Mouse (Mus musculus): ENCODE measurements at regions not wholly inside any gene's neighbourhood (a gene's known extent, or its start where the extent isn't known, plus 50 kb on each side); places are given as distances from the start of the nearest gene placed in this dataset.

GRCm38 (mm10) chrX:13224902-13225301, 55.9 kb upstream of the Ddx3x start:
- DNase-seq, result peak; percentile 13

DNA sequence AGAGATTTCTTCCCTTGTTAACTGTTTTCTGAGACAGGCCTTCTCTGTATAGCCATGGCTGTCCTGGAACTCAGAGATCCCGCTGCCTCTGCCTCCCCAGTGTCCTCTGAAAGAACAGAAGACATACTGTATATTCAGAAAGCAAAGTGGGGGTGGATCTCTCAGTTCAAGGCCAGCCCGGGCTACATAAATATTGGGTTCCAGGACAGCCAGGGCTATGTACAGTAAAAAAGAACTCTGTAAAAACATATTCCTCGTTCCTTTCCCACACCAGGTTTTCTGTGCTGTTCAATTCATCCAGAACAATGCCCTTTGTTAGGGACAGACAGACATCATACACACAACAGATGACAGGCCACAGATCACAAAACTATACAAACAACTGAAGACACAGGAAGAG, 54.3 kb upstream of the Ddx3x start:
- no peak for DNase-seq

DNA sequence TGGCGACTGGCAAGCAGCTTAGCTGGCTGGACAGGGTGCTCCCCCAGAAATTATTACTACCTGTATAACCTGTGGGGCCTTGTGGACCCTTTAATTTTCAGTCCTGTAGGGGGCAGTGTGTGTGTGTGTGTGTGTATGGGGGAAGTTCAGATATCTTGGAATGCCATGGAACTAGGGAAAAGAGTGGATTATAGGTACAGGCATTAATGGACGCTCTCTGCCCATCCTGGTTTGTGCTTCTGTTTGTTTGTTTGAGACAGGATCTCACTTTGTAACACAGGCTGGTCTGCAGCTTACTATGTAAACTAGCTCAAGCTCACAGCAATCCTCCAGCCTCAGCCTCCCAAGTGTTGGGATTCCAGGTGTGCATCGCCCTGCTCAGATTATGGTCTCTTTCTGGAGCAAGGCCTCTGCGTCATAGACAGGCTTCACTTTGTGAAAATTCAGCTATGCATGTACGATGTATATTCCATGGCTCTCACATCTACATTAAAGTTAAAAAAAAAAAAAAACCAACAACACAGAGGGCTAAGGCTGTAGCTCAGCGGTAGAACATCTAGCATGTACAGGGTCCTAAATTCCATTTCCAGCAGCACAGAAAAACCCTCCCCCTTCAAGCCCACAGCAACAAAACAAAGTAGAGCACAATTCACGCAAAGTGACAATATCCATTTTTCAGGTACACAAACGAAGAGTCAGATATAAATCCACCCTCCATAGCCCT, 50.7 kb upstream of the Ddx3x start:
- DNase-seq, result peak; percentile 13

DNA sequence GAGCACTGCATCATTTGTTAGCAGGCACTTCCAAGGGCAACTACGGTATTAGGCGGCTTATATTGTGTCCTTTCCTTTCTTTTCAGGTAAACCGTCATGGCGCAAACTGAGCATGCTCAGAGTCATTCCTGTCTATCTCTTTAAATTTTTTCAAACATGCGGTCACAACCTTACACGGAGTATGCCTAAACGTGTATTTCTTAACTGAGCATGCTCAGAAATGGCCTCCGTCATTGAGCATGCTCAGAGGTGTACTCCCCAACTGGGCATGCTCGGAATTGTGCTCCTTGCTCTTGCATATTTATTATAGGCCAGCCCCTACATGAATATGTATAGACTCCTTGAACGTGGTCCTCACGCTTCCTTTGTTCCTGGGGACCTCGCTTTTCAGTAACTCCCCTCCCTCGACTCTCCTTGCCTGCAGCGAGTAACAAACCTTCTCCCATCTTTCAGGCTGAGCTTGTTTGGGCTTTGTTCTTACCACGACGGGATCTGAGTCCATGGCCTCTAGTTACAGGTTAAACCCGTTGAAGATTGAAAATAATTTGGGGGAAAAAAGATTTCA, 50.1 kb upstream of the Ddx3x start:
- DNase-seq, result peak; percentile 90

All from adrenal gland, adult 2 months (tissue).